Mouse (Mus musculus) liver, postnatal 0 days (tissue): ENCODE results near the gene Wdr76. TPM values are rescaled to one million over a fixed set of nuclear protein-coding genes. Genes with fewer than 3 reads are reported as not detected.

ENCODE experiments used
- ATAC-seq: fragments of 200-750 bp; cut with Nextera tagmentation; 2 replicates; pipeline ENCODE4 v1.8.0; 2017; ENCODE audit warnings: mild to moderate bottlenecking, moderate library complexity
- DNase-seq: peaks from one replicate; pipeline ENCODE4 v3.0.0-alpha.2; 2016
- H3K27ac ChIP-seq: fragments of 300-500 bp; sonication (generic); 2 replicates; pipeline ENCODE4 v1.5.1; 2014; ENCODE audit warnings: antibody characterized with exemption, moderate library complexity, mild to moderate bottlenecking, low read depth
- H3K27me3 ChIP-seq: fragments of 300-500 bp; sonication (generic); 2 replicates; pipeline ENCODE4 v1.6.1; 2014; ENCODE audit warnings: low read length, control low read depth, mixed read lengths; ENCODE audit not compliant: insufficient read depth
- H3K36me3 ChIP-seq: fragments of 300-500 bp; sonication (generic); replicated peaks from 2 replicates; pipeline ENCODE4 v1.6.1; 2014; ENCODE audit warnings: mild to moderate bottlenecking, control low read depth, low read length, moderate library complexity, mixed read lengths; ENCODE audit not compliant: insufficient read depth
- H3K4me1 ChIP-seq: fragments of 300-500 bp; sonication (generic); 2 replicates; pipeline ENCODE4 v1.6.1; 2014; ENCODE audit warnings: antibody characterized with exemption, mild to moderate bottlenecking, control low read depth; ENCODE audit not compliant: insufficient read depth
- H3K4me2 ChIP-seq: fragments of 300-500 bp; sonication (generic); 2 replicates; pipeline ENCODE4 v1.6.1; 2014; ENCODE audit warnings: low read depth, mild to moderate bottlenecking, low read length, moderate library complexity, mixed read lengths
- H3K4me3 ChIP-seq: fragments of 300-500 bp; sonication (generic); 2 replicates; pipeline ENCODE4 v1.5.1; 2014; ENCODE audit warnings: low read depth, low read length
- H3K9ac ChIP-seq: fragments of 300-500 bp; sonication (generic); replicated peaks from 2 replicates; pipeline ENCODE4 v1.6.1; 2014; ENCODE audit warnings: mild to moderate bottlenecking, moderate library complexity
- H3K9me3 ChIP-seq: fragments of 300-500 bp; sonication (generic); 2 replicates; pipeline ENCODE4 v1.6.1; 2016; ENCODE audit warnings: mild to moderate bottlenecking, control low read depth, low read length, mixed read lengths
- CTCF ChIP-seq: sonication (generic); IDR thresholded peaks from 2 replicates; pipeline ENCODE4 v1.5.1; 2016; ENCODE audit warnings: antibody characterized with exemption, low read depth
- EP300 ChIP-seq: IDR thresholded peaks from 2 replicates; pipeline ENCODE4 v1.6.1; 2016; ENCODE audit warnings: antibody characterized with exemption, low read depth, mild to moderate bottlenecking
- WGBS: fragments of 180-500 bp; shearing (Covaris S2); extraction: QIAGEN DNeasy Blood & Tissue Kit; methylation state at CpG from one replicate; pipeline ENCODE4 v1.1.7; 2014; ENCODE audit not compliant: insufficient replicate concordance; 5-methylcytosine and 5-hydroxymethylcytosine counted together
- polyA plus RNA-seq: library from polyadenylated mRNA; unstranded; fragments of >200 nt; fragmentation: Nextera tagmentation; extraction: Ambion mirVana; gene quantifications from 2 replicates; pipeline ENCODE4 v1.2.1, GENCODE M21; 2015

Gene Wdr76
- polyA plus RNA-seq, 1 experiment from 2014 or later: 5.0 TPM

DNA sequence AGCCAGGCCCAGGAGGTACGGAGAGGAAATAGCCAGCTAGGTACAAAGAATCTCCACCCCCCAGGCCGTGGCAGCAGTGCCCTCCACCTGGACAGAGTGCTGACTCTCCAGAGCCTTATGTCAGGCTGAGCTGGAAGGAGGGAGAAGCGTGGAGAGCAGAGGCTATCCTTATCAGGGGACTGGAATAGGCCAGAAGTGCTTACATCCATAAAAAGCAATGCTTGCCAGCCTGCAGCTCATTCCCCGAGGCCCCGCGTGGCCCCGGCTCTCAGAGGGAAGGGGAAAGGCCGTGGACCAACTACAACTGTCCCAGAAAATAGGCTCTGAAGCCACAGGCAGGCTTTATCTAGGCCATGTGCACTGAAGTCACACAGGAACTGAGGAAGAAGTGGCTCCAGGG is 44.7 kb downstream of the Wdr76 start:
- H3K27me3 ChIP-seq: no peaks in the 10 kb centered on the region
- no peak overlapping the region for H3K9ac ChIP-seq
- no peak for DNase-seq
- H3K4me1 ChIP-seq: no peaks in the 10 kb centered on the region
- no peak overlapping the region for H3K27ac ChIP-seq
- H3K36me3 ChIP-seq: peaks cover under 1% of the 10 kb centered on the region; the same call in 1 of the 2 replicates
- H3K4me3 ChIP-seq: no peak overlapping the region
- H3K4me2 ChIP-seq: no peak overlapping the region
- TF ChIP-seq EP300 (no peak), CTCF (no peak)
- no peaks in the 10 kb centered on the region for H3K9me3 ChIP-seq
- no peak for ATAC-seq
- WGBS: 63% methylated on average over 8 of the region's 8 CpGs

GRCm38 (mm10) chr2:121563117-121563516 is 56.6 kb downstream of the Wdr76 start:
- no peak overlapping the region for H3K9ac ChIP-seq
- H3K4me2 ChIP-seq: no peak overlapping the region
- WGBS: 51% methylated on average over 3 of the region's 3 CpGs
- H3K9me3 ChIP-seq: no peaks in the 10 kb centered on the region
- no peak overlapping the region for H3K4me3 ChIP-seq
- no peaks in the 10 kb centered on the region for H3K36me3 ChIP-seq
- no peak overlapping the region for H3K27ac ChIP-seq
- peak; percentile 43; the same call in 1 of the 2 replicates for ATAC-seq
- no peaks in the 10 kb centered on the region for H3K4me1 ChIP-seq
- TF ChIP-seq EP300 (0 out of 2 replicates have a peak, but pooled peaks have one; percentile 30), CTCF (no peak)
- H3K27me3 ChIP-seq: no peaks in the 10 kb centered on the region
- no peak for DNase-seq

GRCm38 (mm10) chr2:121565911-121566310 is 59.4 kb downstream of the Wdr76 start:
- no peak overlapping the region for H3K4me2 ChIP-seq
- DNase-seq (no peak), ATAC-seq (no peak)
- H3K4me1 ChIP-seq: no peaks in the 10 kb centered on the region
- no peak overlapping the region for H3K27ac ChIP-seq
- H3K27me3 ChIP-seq: no peaks in the 10 kb centered on the region
- H3K4me3 ChIP-seq: no peak overlapping the region
- no peaks in the 10 kb centered on the region for H3K36me3 ChIP-seq
- WGBS: 61% methylated on average over 5 of the region's 5 CpGs
- TF ChIP-seq EP300: no peak
- no peak for TF ChIP-seq CTCF
- no peak overlapping the region for H3K9ac ChIP-seq
- no peaks in the 10 kb centered on the region for H3K9me3 ChIP-seq

GRCm38 (mm10) chr2:121570049-121570448 is 63.5 kb downstream of the Wdr76 start:
- Histone ChIP-seq H3K4me2 (no peak overlapping the region), H3K9ac (no peak overlapping the region), H3K4me1 (no peaks in the 10 kb centered on the region), H3K27me3 (no peaks in the 10 kb centered on the region), H3K4me3 (no peak overlapping the region), H3K27ac (no peak overlapping the region), H3K36me3 (no peaks in the 10 kb centered on the region), H3K9me3 (no peaks in the 10 kb centered on the region)
- TF ChIP-seq EP300: no peak
- TF ChIP-seq CTCF: no peak
- DNase-seq (no peak), ATAC-seq (no peak)
- WGBS: 83% methylated on average over 3 of the region's 3 CpGs

DNA sequence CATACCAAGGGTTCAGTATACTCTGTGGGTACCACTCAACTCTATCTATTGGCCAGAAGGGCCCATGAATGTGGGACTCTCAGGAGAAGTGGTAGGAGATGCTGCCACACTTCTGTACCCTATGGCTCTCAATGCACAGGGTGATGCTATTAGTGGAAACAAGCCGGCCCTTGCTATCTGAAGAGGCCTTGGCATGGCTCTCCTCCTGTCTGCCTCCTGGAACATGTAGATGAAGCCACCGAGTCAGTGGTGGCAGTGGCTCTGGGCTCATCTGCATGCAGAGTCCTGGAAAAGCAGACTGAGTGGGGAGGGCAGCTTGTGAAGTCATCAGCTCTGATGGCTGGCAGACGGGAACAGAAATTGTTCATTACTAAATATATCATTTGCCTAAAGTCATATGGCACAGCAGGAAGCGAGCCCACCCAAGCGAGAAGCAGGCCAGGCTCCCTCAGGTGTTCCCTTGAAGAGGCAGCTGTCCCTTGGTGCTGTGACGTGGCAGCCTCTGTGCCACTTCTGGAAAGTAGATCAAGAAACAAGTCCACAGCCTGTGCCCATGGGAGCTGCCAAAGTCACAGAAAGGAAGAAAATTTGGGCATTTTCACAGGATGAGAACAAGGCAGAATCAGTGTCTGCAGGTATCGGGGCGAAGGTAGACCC is 64.6 kb downstream of the Wdr76 start:
- ATAC-seq (no peak), DNase-seq (peak; percentile 18)
- WGBS: 57% methylated on average over 8 of the region's 8 CpGs
- Histone ChIP-seq H3K27me3 (no peaks in the 10 kb centered on the region), H3K4me1 (no peaks in the 10 kb centered on the region), H3K4me2 (no peak overlapping the region), H3K9me3 (no peaks in the 10 kb centered on the region), H3K4me3 (no peak overlapping the region), H3K9ac (no peak overlapping the region), H3K27ac (no peak overlapping the region), H3K36me3 (no peaks in the 10 kb centered on the region)
- TF ChIP-seq EP300 (no peak), CTCF (no peak)

DNA sequence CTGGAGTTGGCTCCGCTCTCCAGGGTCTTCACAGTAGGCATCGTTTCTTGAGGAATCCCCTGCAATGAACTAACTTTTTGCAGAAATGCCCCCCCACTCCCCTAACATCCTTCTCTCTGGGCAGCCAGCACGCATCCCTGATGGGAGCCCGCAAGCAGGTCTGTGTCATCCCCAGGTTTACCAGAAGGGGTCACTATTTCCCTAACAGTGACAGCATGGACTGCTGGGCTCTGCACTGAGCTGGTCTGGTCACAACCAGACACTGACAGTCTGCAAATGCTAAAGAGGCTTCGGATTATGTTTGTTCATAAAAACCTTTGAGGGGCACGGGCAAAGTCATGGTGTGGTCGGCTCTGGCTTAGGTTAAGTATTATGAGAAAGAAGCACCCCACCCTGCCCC is 65.3 kb downstream of the Wdr76 start:
- DNase-seq (peak; percentile 78), ATAC-seq (peak; percentile 67)
- Histone ChIP-seq H3K9me3 (no peaks in the 10 kb centered on the region), H3K9ac (no peak overlapping the region), H3K36me3 (no peaks in the 10 kb centered on the region), H3K27me3 (no peaks in the 10 kb centered on the region), H3K4me2 (no peak overlapping the region), H3K27ac (no peak overlapping the region), H3K4me3 (no peak overlapping the region), H3K4me1 (no peaks in the 10 kb centered on the region)
- TF ChIP-seq CTCF: peak; percentile 93
- TF ChIP-seq EP300: no peak
- 8% methylated on average over 7 of the region's 7 CpGs for WGBS
